Mouse (Mus musculus) myocyte (in vitro differentiated cells): Measurements from ENCODE around the gene Arhgap19. TPM values are rescaled to one million over a fixed set of nuclear protein-coding genes. Genes with fewer than 3 reads are reported as not detected.

Experiments used
- H3K27me3 ChIP-seq: one replicate; pipeline ENCODE4 v1.6.1; 2011; ENCODE audit not compliant: control insufficient read depth, insufficient read depth, insufficient read length
- H3K36me3 ChIP-seq: one replicate; pipeline ENCODE4 v1.6.1; 2011; ENCODE audit not compliant: control insufficient read depth, insufficient read depth
- H3K4me2 ChIP-seq: one replicate; pipeline ENCODE4 v1.6.1; 2011; ENCODE audit warnings: low read depth, control low read depth
- H3K4me3 ChIP-seq: one replicate; pipeline ENCODE4 v1.5.1; 2011; ENCODE audit warnings: mild to moderate bottlenecking, control low read depth, moderate library complexity
- H3K79me2 ChIP-seq: one replicate; pipeline ENCODE4 v1.6.1; 2011; ENCODE audit not compliant: control insufficient read depth, insufficient read depth
- H3ac ChIP-seq: one replicate; pipeline ENCODE4 v1.6.1; 2011; ENCODE audit not compliant: control insufficient read depth, insufficient read length
- CEBPB ChIP-seq: IDR thresholded peaks from 2 replicates; pipeline ENCODE4 v1.6.1; 2011; ENCODE audit warnings: mild to moderate bottlenecking, moderate library complexity; ENCODE audit not compliant: poor library complexity, insufficient read depth, severe bottlenecking
- E2F4 ChIP-seq: IDR thresholded peaks from one replicate; pipeline ENCODE4 v1.6.1; 2011; ENCODE audit warnings: mild to moderate bottlenecking, control low read depth, moderate library complexity; ENCODE audit not compliant: insufficient read depth
- MAX ChIP-seq: IDR thresholded peaks from one replicate; pipeline ENCODE4 v1.6.1; 2011; ENCODE audit warnings: low read depth, mild to moderate bottlenecking, control low read depth
- MYOD1 ChIP-seq, 3 experiments: IDR thresholded peaks; one replicate each; pipeline ENCODE4 v1.6.1; 2011; ENCODE audit warnings: control low read depth in 2 of 3, low read depth in 2 of 3, mild to moderate bottlenecking in 2 of 3, moderate library complexity in 1 of 3; ENCODE audit not compliant: insufficient read length in 2 of 3, control insufficient read depth in 1 of 3
- MYOG ChIP-seq, 3 experiments: IDR thresholded peaks; one replicate each; pipeline ENCODE4 v1.6.1; 2011; ENCODE audit warnings: control low read depth in 2 of 3, low read depth in 2 of 3, mild to moderate bottlenecking in 2 of 3; ENCODE audit not compliant: insufficient read length in 2 of 3, control insufficient read depth in 1 of 3, insufficient read depth in 1 of 3
- POLR2A ChIP-seq: IDR thresholded peaks from one replicate; pipeline ENCODE4 v1.6.1; 2011; ENCODE audit warnings: low read depth, mild to moderate bottlenecking, control low read depth, moderate library complexity; ENCODE audit not compliant: insufficient read length
- POLR2AphosphoS2 ChIP-seq: IDR thresholded peaks from one replicate; pipeline ENCODE4 v1.6.1; 2011; ENCODE audit warnings: low read depth, control low read depth; ENCODE audit not compliant: insufficient read length
- REST ChIP-seq: IDR thresholded peaks from one replicate; pipeline ENCODE4 v1.6.1; 2011; ENCODE audit warnings: mild to moderate bottlenecking, control low read depth, moderate library complexity; ENCODE audit not compliant: insufficient read depth, insufficient read length
- SRF ChIP-seq: IDR thresholded peaks from one replicate; pipeline ENCODE4 v1.6.1; 2011; ENCODE audit warnings: low read depth; ENCODE audit not compliant: control insufficient read depth, insufficient read length
- TCF12 ChIP-seq: IDR thresholded peaks from one replicate; pipeline ENCODE4 v1.6.1; 2011; ENCODE audit warnings: mild to moderate bottlenecking, control low read depth; ENCODE audit not compliant: poor library complexity, insufficient read depth, severe bottlenecking
- TCF3 ChIP-seq: IDR thresholded peaks from one replicate; pipeline ENCODE4 v1.6.1; 2011; ENCODE audit warnings: low read depth, control low read depth; ENCODE audit not compliant: insufficient read length
- USF1 ChIP-seq: IDR thresholded peaks from one replicate; pipeline ENCODE4 v1.6.1; 2011; ENCODE audit warnings: low read depth, mild to moderate bottlenecking, control low read depth, moderate library complexity
- polyA plus RNA-seq: library from polyadenylated mRNA; unstranded; fragments of >200 nt; fragmentation: generic; extraction: Trizol; gene quantifications from one replicate; pipeline ENCODE4 v1.2.1, GENCODE M21; 2012; ENCODE audit warnings: missing spikeins

Arhgap19 gene
- polyA plus RNA-seq, 1 experiment: 4.4 TPM

- Histone ChIP-seq H3K36me3 (no peaks in the 10 kb centered on the region), H3ac (no peak overlapping the region), H3K79me2 (no peaks in the 10 kb centered on the region), H3K27me3 (peaks cover 10% of the 10 kb centered on the region), H3K4me3 (no peak overlapping the region), H3K4me2 (no peak overlapping the region)
- TF ChIP-seq SRF (no peak), MAX (no peak), CEBPB (no peak), POLR2A (no peak), TCF12 (no peak), REST (no peak), USF1 (no peak), TCF3 (no peak), MYOD1 (IDR thresholded peaks at IDR 0.05; ENCODE audit: control insufficient read depth in 1 of 3, insufficient read length in 2 of 3, low read depth in 2 of 3) (no peak)
Observed at GRCm38 (mm10) chr19:41803322-41803721, 1.5 kb upstream of the Arhgap19 start.

GRCm38 (mm10) chr19:41800986-41801741 lies 683 bp downstream of the Arhgap19 start:
- Histone ChIP-seq H3K4me2 (peak overlapping the region; percentile 83), H3K27me3 (no peaks in the 10 kb centered on the region), H3K36me3 (no peaks in the 10 kb centered on the region), H3K79me2 (no peaks in the 10 kb centered on the region), H3ac (peak overlapping the region; percentile 79), H3K4me3 (peak overlapping the region; percentile 38)
- TF ChIP-seq TCF12 (no peak), POLR2A (no peak), E2F4 (no peak), SRF (no peak), CEBPB (no peak)

GRCm38 (mm10) chr19:41800451-41800850 lies 1.4 kb downstream of the Arhgap19 start:
- Histone ChIP-seq H3K79me2 (no peaks in the 10 kb centered on the region), H3K27me3 (no peaks in the 10 kb centered on the region), H3K4me3 (peak overlapping the region; percentile 38), H3K4me2 (peak overlapping the region; percentile 83), H3ac (no peak overlapping the region), H3K36me3 (no peaks in the 10 kb centered on the region)
- TF ChIP-seq POLR2A (no peak), SRF (no peak), CEBPB (no peak), REST (no peak), TCF3 (no peak), TCF12 (no peak)

GRCm38 (mm10) chr19:41797536-41797935 lies 4.3 kb downstream of the Arhgap19 start:
- Histone ChIP-seq H3K36me3 (no peaks in the 10 kb centered on the region), H3K4me2 (no peak overlapping the region), H3K27me3 (no peaks in the 10 kb centered on the region), H3K79me2 (no peaks in the 10 kb centered on the region), H3ac (no peak overlapping the region), H3K4me3 (no peak overlapping the region)
- TF ChIP-seq POLR2A (no peak), CEBPB (no peak), TCF12 (no peak), SRF (no peak), E2F4 (no peak), MYOG (IDR thresholded peaks at IDR 0.05; ENCODE audit: control insufficient read depth in 1 of 3, insufficient read depth in 1 of 3, insufficient read length in 2 of 3, low read depth in 2 of 3) (no peak), TCF3 (no peak), REST (no peak), MAX (no peak), USF1 (no peak), POLR2AphosphoS2 (no peak), MYOD1 (IDR thresholded peaks at IDR 0.05; ENCODE audit: control insufficient read depth in 1 of 3, insufficient read length in 2 of 3, low read depth in 2 of 3) (no peak)

GRCm38 (mm10) chr19:41796789-41797327 lies 5.0 kb downstream of the Arhgap19 start:
- H3ac ChIP-seq: no peak overlapping the region
- H3K27me3 ChIP-seq: no peaks in the 10 kb centered on the region
- H3K4me3 ChIP-seq: no peak overlapping the region
- no peaks in the 10 kb centered on the region for H3K79me2 ChIP-seq
- H3K36me3 ChIP-seq: no peaks in the 10 kb centered on the region
- H3K4me2 ChIP-seq: peak overlapping the region; percentile 55
- TF ChIP-seq MYOD1 (IDR thresholded peaks at IDR 0.05; ENCODE audit: control insufficient read depth in 1 of 3, insufficient read length in 2 of 3, low read depth in 2 of 3) (peak; percentile 21 to 73 (median 70)), TCF3 (peak; percentile 36), REST (no peak), USF1 (no peak), TCF12 (peak; percentile 75), MYOG (IDR thresholded peaks at IDR 0.05; ENCODE audit: control insufficient read depth in 1 of 3, insufficient read depth in 1 of 3, insufficient read length in 2 of 3, low read depth in 2 of 3) (peak in 2 of 3 experiments; percentile 50 to 76)
